Mouse (Mus musculus): ENCODE data around the gene Tnfsf9. TPM values are rescaled to one million over a fixed set of nuclear protein-coding genes. Genes with fewer than 3 reads are reported as not detected.

Tnfsf9 gene
- polyA plus RNA-seq, 1 experiment: 1.8 TPM

- no peak for TF ChIP-seq GATA1 (IDR thresholded peaks at IDR 0.05; ENCODE audit: low read length)
These were observed 43.2 kb downstream of the Tnfsf9 start for GRCm38 (mm10) chr17:57148343-57148742.

- TF ChIP-seq GATA1 (IDR thresholded peaks at IDR 0.05; ENCODE audit: low read length): no peak
These were observed 44.1 kb downstream of the Tnfsf9 start, which contains the start of gene Cd70 for GRCm38 (mm10) chr17:57148994-57149803. TSS of gene Cd70 (minus strand) at chr17:57149777.

GRCm38 (mm10) chr17:57153006-57153405 is 47.9 kb downstream of the Tnfsf9 start:
- TF ChIP-seq GATA1 (IDR thresholded peaks at IDR 0.05; ENCODE audit: low read length): no peak

- TF ChIP-seq GATA1 (IDR thresholded peaks at IDR 0.05; ENCODE audit: low read length): no peak
These were observed 48.7 kb downstream of the Tnfsf9 start for GRCm38 (mm10) chr17:57153787-57154186.

Other genes starting within 250 kb of the Tnfsf9 start
- not detected in 2 replicates for gene Acsbg2, start 230.9 kb upstream of the Tnfsf9 start, polyA plus RNA-seq (2012)
- gene 1700061G19Rik, start 229.8 kb upstream of the Tnfsf9 start, polyA plus RNA-seq (2012): not detected in 2 replicates
- 76.7 and 99.5 TPM in 2 replicates for gene Mllt1, start 169.9 kb upstream of the Tnfsf9 start, polyA plus RNA-seq (2012)
- not detected in 2 replicates for gene Acer1, start 123.2 kb upstream of the Tnfsf9 start, polyA plus RNA-seq (2012)
- 185 and 272 TPM in 2 replicates for gene Clpp, start 115.0 kb upstream of the Tnfsf9 start, polyA plus RNA-seq (2012)
- gene Alkbh7, start 108.0 kb upstream of the Tnfsf9 start, polyA plus RNA-seq (2012): 51.6 and 80.9 TPM in 2 replicates
- not detected in 2 replicates for gene Pspn, start 105.3 kb upstream of the Tnfsf9 start, polyA plus RNA-seq (2012)
- 210 and 212 TPM in 2 replicates for gene Gtf2f1, start 94.0 kb upstream of the Tnfsf9 start, polyA plus RNA-seq (2012)
- 0.04 TPM in 1 of 2 replicates, not detected in the other for gene Gm17949, start 93.9 kb upstream of the Tnfsf9 start, polyA plus RNA-seq (2012)
- gene Khsrp, start 73.8 kb upstream of the Tnfsf9 start, polyA plus RNA-seq (2012): 202 and 209 TPM in 2 replicates
- not detected in 2 replicates for gene Slc25a41, start 63.7 kb upstream of the Tnfsf9 start, polyA plus RNA-seq (2012)
- 0.12 and 0.19 TPM in 2 replicates for gene Crb3, start 46.2 kb upstream of the Tnfsf9 start, polyA plus RNA-seq (2012)
- gene Slc25a23, start 45.5 kb upstream of the Tnfsf9 start, polyA plus RNA-seq (2012): 22.4 and 24.4 TPM in 2 replicates
- 4.7 and 5.7 TPM in 2 replicates for gene Dennd1c, start 26.8 kb upstream of the Tnfsf9 start, polyA plus RNA-seq (2012)
- gene Tubb4a, start 17.5 kb upstream of the Tnfsf9 start, polyA plus RNA-seq (2012): not detected in 2 replicates
- gene Cd70, start 44.5 kb downstream of the Tnfsf9 start, polyA plus RNA-seq (2012): not detected in 2 replicates
- gene Tnfsf14, start 88.9 kb downstream of the Tnfsf9 start, polyA plus RNA-seq (2012): not detected in 2 replicates
- not detected in 2 replicates for gene C3, start 122.8 kb downstream of the Tnfsf9 start, polyA plus RNA-seq (2012)
- 15.2 and 17.6 TPM in 2 replicates for gene Gpr108, start 143.1 kb downstream of the Tnfsf9 start, polyA plus RNA-seq (2012)
- gene Trip10, start 144.1 kb downstream of the Tnfsf9 start, polyA plus RNA-seq (2012): 13.9 and 14.8 TPM in 2 replicates
- gene Vav1, start 173.8 kb downstream of the Tnfsf9 start, polyA plus RNA-seq (2012): 38.8 and 39.8 TPM in 2 replicates